Mouse (Mus musculus) hindbrain, embryonic 13.5 days (tissue): ENCODE data around the gene Clic5. TPM values are rescaled to one million over a fixed set of nuclear protein-coding genes. Genes with fewer than 3 reads are reported as not detected.

Experiments
- ATAC-seq: fragments of 200-750 bp; cut with Nextera tagmentation; 2 replicates; pipeline ENCODE4 v1.8.0; 2017; ENCODE audit warnings: moderate TSS enrichment; ENCODE audit not compliant: low FRiP score
- H3K27ac ChIP-seq: fragments of 300-500 bp; sonication (generic); 2 replicates; pipeline ENCODE4 v1.5.1; 2015; ENCODE audit warnings: inconsistent platforms, mild to moderate bottlenecking, moderate library complexity
- H3K27me3 ChIP-seq: fragments of 300-500 bp; sonication (generic); 2 replicates; pipeline ENCODE4 v1.6.1; 2015; ENCODE audit warnings: mild to moderate bottlenecking, inconsistent platforms
- H3K36me3 ChIP-seq: fragments of 300-500 bp; sonication (generic); 2 replicates; pipeline ENCODE4 v1.6.1; 2015; ENCODE audit warnings: mild to moderate bottlenecking, inconsistent platforms
- H3K4me1 ChIP-seq: fragments of 300-500 bp; sonication (generic); replicated peaks from 2 replicates; pipeline ENCODE4 v1.6.1; 2015; ENCODE audit warnings: inconsistent platforms
- H3K4me2 ChIP-seq: fragments of 300-500 bp; sonication (generic); 2 replicates; pipeline ENCODE4 v1.6.1; 2015; ENCODE audit warnings: inconsistent platforms, mild to moderate bottlenecking, moderate library complexity
- H3K4me3 ChIP-seq: fragments of 300-500 bp; sonication (generic); 2 replicates; pipeline ENCODE4 v1.5.1; 2015; ENCODE audit warnings: mild to moderate bottlenecking, inconsistent platforms
- H3K9ac ChIP-seq: fragments of 300-500 bp; sonication (generic); 2 replicates; pipeline ENCODE4 v1.6.1; 2015; ENCODE audit warnings: mild to moderate bottlenecking, inconsistent platforms
- H3K9me3 ChIP-seq: fragments of 300-500 bp; sonication (generic); 2 replicates; pipeline ENCODE4 v1.6.1; 2016; ENCODE audit warnings: inconsistent platforms
- WGBS: fragments of 180-500 bp; shearing (Covaris S2); methylation state at CpG from one replicate; pipeline ENCODE4 v1.1.7; 2015; 5-methylcytosine and 5-hydroxymethylcytosine counted together
- polyA plus RNA-seq: library from polyadenylated mRNA; unstranded; fragments of >200 nt; fragmentation: Nextera tagmentation; extraction: Ambion mirVana; gene quantifications from 2 replicates; pipeline ENCODE4 v1.2.1, GENCODE M21; 2015

Gene Clic5
- polyA plus RNA-seq, 1 experiment from 2014 or later, result 0.23 TPM

GRCm38 (mm10) chr17:44244096-44244495 is 55.7 kb downstream of the Clic5 start:
- H3K9ac ChIP-seq, result no peak overlapping the region
- no peaks in the 10 kb centered on the region for H3K36me3 ChIP-seq
- H3K4me1 ChIP-seq, result peaks cover 11% of the 10 kb centered on the region
- H3K27ac ChIP-seq, result no peak overlapping the region
- 0 out of 2 replicates have a peak, but pooled peaks cover 4% of the 10 kb centered on the region for H3K27me3 ChIP-seq
- no peak overlapping the region for H3K4me2 ChIP-seq
- H3K4me3 ChIP-seq, result no peak overlapping the region
- 32% methylated on average over 5 of the region's 5 CpGs for WGBS
- no peak for ATAC-seq
- H3K9me3 ChIP-seq, result no peaks in the 10 kb centered on the region

GRCm38 (mm10) chr17:44244625-44245024 is 56.2 kb downstream of the Clic5 start:
- no peak overlapping the region for H3K4me3 ChIP-seq
- H3K27me3 ChIP-seq, result 0 out of 2 replicates have a peak, but pooled peaks cover 4% of the 10 kb centered on the region
- no peak overlapping the region for H3K9ac ChIP-seq
- no peak overlapping the region for H3K4me2 ChIP-seq
- H3K4me1 ChIP-seq, result peaks cover 6% of the 10 kb centered on the region; the same call in 1 of the 2 replicates
- no peak for ATAC-seq
- H3K27ac ChIP-seq, result no peak overlapping the region
- 32% methylated on average over 7 of the region's 7 CpGs for WGBS
- H3K36me3 ChIP-seq, result no peaks in the 10 kb centered on the region
- no peaks in the 10 kb centered on the region for H3K9me3 ChIP-seq

GRCm38 (mm10) chr17:44246153-44246700 is 57.8 kb downstream of the Clic5 start:
- Histone ChIP-seq H3K27me3 (0 out of 2 replicates have a peak, but pooled peaks cover 4% of the 10 kb centered on the region), H3K4me2 (no peak overlapping the region), H3K9me3 (no peaks in the 10 kb centered on the region), H3K27ac (no peak overlapping the region), H3K4me1 (peaks cover 5% of the 10 kb centered on the region; the same call in 1 of the 2 replicates), H3K9ac (no peak overlapping the region), H3K4me3 (no peak overlapping the region), H3K36me3 (no peaks in the 10 kb centered on the region)
- no peak for ATAC-seq
- 63% methylated on average over 9 of the region's 9 CpGs for WGBS

GRCm38 (mm10) chr17:44249544-44249943 is 61.2 kb downstream of the Clic5 start:
- Histone ChIP-seq H3K4me1 (peaks cover 9% of the 10 kb centered on the region; the same call in 1 of the 2 replicates), H3K9me3 (no peaks in the 10 kb centered on the region), H3K36me3 (no peaks in the 10 kb centered on the region), H3K4me3 (no peak overlapping the region), H3K27ac (no peak overlapping the region), H3K27me3 (0 out of 2 replicates have a peak, but pooled peaks cover 3% of the 10 kb centered on the region), H3K4me2 (no peak overlapping the region), H3K9ac (no peak overlapping the region)
- 82% methylated on average over 4 of the region's 4 CpGs for whole genome bisulfite sequencing
- ATAC-seq, result no peak

- 68% methylated on average over 3 of the region's 3 CpGs for WGBS
- H3K4me3 ChIP-seq, result no peak overlapping the region
- H3K9me3 ChIP-seq, result no peaks in the 10 kb centered on the region
- no peak for ATAC-seq
- H3K27ac ChIP-seq, result no peak overlapping the region
- 0 out of 2 replicates have a peak, but pooled peaks cover 11% of the 10 kb centered on the region for H3K27me3 ChIP-seq
- H3K4me2 ChIP-seq, result no peak overlapping the region
- no peak overlapping the region for H3K9ac ChIP-seq
- H3K4me1 ChIP-seq, result 0 out of 2 replicates have a peak, but pooled peaks cover 4% of the 10 kb centered on the region
- no peaks in the 10 kb centered on the region for H3K36me3 ChIP-seq
These were observed 64.3 kb downstream of the Clic5 start for GRCm38 (mm10) chr17:44252653-44253052.

- H3K4me2 ChIP-seq, result no peak overlapping the region
- WGBS, result 62% methylated on average over 8 of the region's 8 CpGs
- ATAC-seq, result no peak
- no peak overlapping the region for H3K4me3 ChIP-seq
- no peaks in the 10 kb centered on the region for H3K9me3 ChIP-seq
- no peaks in the 10 kb centered on the region for H3K36me3 ChIP-seq
- 0 out of 2 replicates have a peak, but pooled peaks cover 4% of the 10 kb centered on the region for H3K4me1 ChIP-seq
- no peak overlapping the region for H3K9ac ChIP-seq
- peaks cover 11% of the 10 kb centered on the region; the same call in 1 of the 2 replicates for H3K27me3 ChIP-seq
- H3K27ac ChIP-seq, result no peak overlapping the region
These were observed 66.3 kb downstream of the Clic5 start for GRCm38 (mm10) chr17:44254698-44255097.

GRCm38 (mm10) chr17:44256583-44256982 is 68.2 kb downstream of the Clic5 start:
- peak; percentile 66 for ATAC-seq
- 0 out of 2 replicates have a peak, but pooled peaks cover 4% of the 10 kb centered on the region for H3K4me1 ChIP-seq
- H3K27ac ChIP-seq, result no peak overlapping the region
- no peaks in the 10 kb centered on the region for H3K36me3 ChIP-seq
- no peak overlapping the region for H3K4me3 ChIP-seq
- H3K9ac ChIP-seq, result no peak overlapping the region
- no peak overlapping the region for H3K4me2 ChIP-seq
- no peaks in the 10 kb centered on the region for H3K9me3 ChIP-seq
- peaks cover 14% of the 10 kb centered on the region; the same call in 1 of the 2 replicates for H3K27me3 ChIP-seq
- 7% methylated on average over 6 of the region's 6 CpGs for WGBS

GRCm38 (mm10) chr17:44259245-44259644 is 70.9 kb downstream of the Clic5 start:
- no peak overlapping the region for H3K27ac ChIP-seq
- H3K9me3 ChIP-seq, result no peaks in the 10 kb centered on the region
- H3K27me3 ChIP-seq, result peaks cover 18% of the 10 kb centered on the region; the same call in 1 of the 2 replicates
- no peak overlapping the region for H3K4me2 ChIP-seq
- no peak overlapping the region for H3K4me3 ChIP-seq
- no peaks in the 10 kb centered on the region for H3K36me3 ChIP-seq
- 29% methylated on average over 6 of the region's 6 CpGs for WGBS
- no peak for ATAC-seq
- 0 out of 2 replicates have a peak, but pooled peaks cover 4% of the 10 kb centered on the region for H3K4me1 ChIP-seq
- H3K9ac ChIP-seq, result no peak overlapping the region

- Histone ChIP-seq H3K27ac (no peak overlapping the region), H3K27me3 (peaks cover 19% of the 10 kb centered on the region; the same call in 1 of the 2 replicates), H3K4me1 (no peaks in the 10 kb centered on the region), H3K9me3 (no peaks in the 10 kb centered on the region), H3K9ac (no peak overlapping the region), H3K4me3 (no peak overlapping the region), H3K36me3 (no peaks in the 10 kb centered on the region), H3K4me2 (no peak overlapping the region)
- peak; percentile 84 for ATAC-seq
- whole genome bisulfite sequencing, result 37% methylated on average over 9 of the region's 15 CpGs
These were observed 73.3 kb downstream of the Clic5 start for GRCm38 (mm10) chr17:44261594-44262202.

GRCm38 (mm10) chr17:44270043-44270442 is 81.7 kb downstream of the Clic5 start:
- no peaks in the 10 kb centered on the region for H3K36me3 ChIP-seq
- no peak overlapping the region for H3K27ac ChIP-seq
- H3K9me3 ChIP-seq, result no peaks in the 10 kb centered on the region
- no peak overlapping the region for H3K4me3 ChIP-seq
- 95% methylated on average over 7 of the region's 7 CpGs for WGBS
- H3K9ac ChIP-seq, result no peak overlapping the region
- H3K4me1 ChIP-seq, result no peaks in the 10 kb centered on the region
- no peak for ATAC-seq
- H3K4me2 ChIP-seq, result no peak overlapping the region
- H3K27me3 ChIP-seq, result no peaks in the 10 kb centered on the region

- no peak overlapping the region for H3K9ac ChIP-seq
- no peak overlapping the region for H3K4me2 ChIP-seq
- no peak for ATAC-seq
- H3K27me3 ChIP-seq, result no peaks in the 10 kb centered on the region
- WGBS, result 94% methylated on average over 3 of the region's 3 CpGs
- no peak overlapping the region for H3K4me3 ChIP-seq
- H3K27ac ChIP-seq, result no peak overlapping the region
- no peaks in the 10 kb centered on the region for H3K36me3 ChIP-seq
- H3K4me1 ChIP-seq, result no peaks in the 10 kb centered on the region
- no peaks in the 10 kb centered on the region for H3K9me3 ChIP-seq
These were observed 83.0 kb downstream of the Clic5 start for GRCm38 (mm10) chr17:44271426-44271825.

GRCm38 (mm10) chr17:44274804-44275203 is 86.4 kb downstream of the Clic5 start:
- Histone ChIP-seq H3K4me3 (no peak overlapping the region), H3K27ac (no peak overlapping the region), H3K9ac (no peak overlapping the region), H3K36me3 (no peaks in the 10 kb centered on the region), H3K4me2 (no peak overlapping the region), H3K27me3 (no peaks in the 10 kb centered on the region), H3K9me3 (no peaks in the 10 kb centered on the region), H3K4me1 (no peaks in the 10 kb centered on the region)
- no peak for ATAC-seq

GRCm38 (mm10) chr17:44288320-44288719 is 99.9 kb downstream of the Clic5 start:
- no peak for ATAC-seq
- no peaks in the 10 kb centered on the region for H3K4me1 ChIP-seq
- no peaks in the 10 kb centered on the region for H3K36me3 ChIP-seq
- no peak overlapping the region for H3K4me3 ChIP-seq
- 100% methylated on average over 1 of the region's 1 CpGs for WGBS
- no peaks in the 10 kb centered on the region; the same call in 1 of the 2 replicates for H3K9me3 ChIP-seq
- H3K27me3 ChIP-seq, result no peaks in the 10 kb centered on the region
- no peak overlapping the region for H3K4me2 ChIP-seq
- H3K27ac ChIP-seq, result no peak overlapping the region
- no peak overlapping the region for H3K9ac ChIP-seq
